Mouse (Mus musculus) gonadal fat pad, adult 2 months (tissue): ENCODE results near the gene Tmem95. TPM values are rescaled to one million over a fixed set of nuclear protein-coding genes. Genes with fewer than 3 reads are reported as not detected.
A peak's percentile ranks its signal among the peaks of the same experiment; 100 is the strongest.
"Not testable (repeated sequence)": the region's sequence is repeated elsewhere in the genome, so short reads cannot be mapped to it uniquely, and the experiment has no call there.

ENCODE experiments used
- DNase-seq: peaks from one replicate; pipeline ENCODE4 v3.0.0-alpha.2; 2012; ENCODE audit warnings: low read depth
- polyA plus RNA-seq: library from polyadenylated mRNA; depleted of rRNA; stranded (reverse); fragments of >200 nt; gene quantifications from 2 replicates; pipeline ENCODE4 v1.2.3, GENCODE M21; 2012; rRNA removed

Gene Tmem95
- polyA plus RNA-seq: not detected in 2 replicates

DNA sequence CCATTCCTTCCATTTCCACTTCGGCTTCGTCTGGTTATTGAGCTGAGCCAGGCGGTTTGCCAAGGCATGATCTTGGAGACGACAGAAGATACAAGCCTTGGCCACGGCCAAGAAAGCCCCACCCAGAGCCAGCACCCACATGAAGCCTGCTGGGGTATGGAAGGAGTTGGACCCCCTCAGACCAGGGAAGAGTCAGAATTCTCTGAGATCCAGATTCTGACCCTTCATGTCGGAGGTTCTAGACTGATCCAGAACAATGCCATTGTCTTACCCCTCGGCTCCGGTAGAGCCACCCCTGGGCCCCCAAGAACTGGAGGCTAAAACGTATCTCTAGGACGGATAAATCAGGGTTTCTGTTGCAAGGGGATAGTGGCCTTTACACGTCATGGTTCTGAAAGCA, at the start of gene Tmem95:
TSS of gene Tmem95 (minus strand) at position 141 of the 400 bp plus-strand sequence.
- DNase-seq: no peak

DNA sequence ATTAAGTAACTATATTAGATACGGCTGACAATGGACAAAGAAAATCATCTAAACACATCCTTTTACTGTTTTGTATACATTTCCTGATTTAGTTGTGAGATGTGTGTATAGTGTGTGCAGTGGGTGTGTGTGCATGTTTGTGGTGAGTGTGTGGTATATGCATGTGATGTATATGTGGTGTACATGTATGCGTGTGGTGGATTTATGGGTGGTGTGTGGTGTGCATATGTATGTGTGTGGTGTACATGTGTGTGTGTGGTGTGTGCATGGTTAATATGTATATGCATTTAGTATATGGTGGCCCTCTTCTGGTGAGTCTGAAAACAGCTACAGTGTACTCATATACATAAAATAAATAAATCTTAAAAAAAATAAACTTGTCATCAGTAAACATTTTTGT, 49.7 kb upstream of the Tmem95 start:
- DNase-seq: no peak

DNA sequence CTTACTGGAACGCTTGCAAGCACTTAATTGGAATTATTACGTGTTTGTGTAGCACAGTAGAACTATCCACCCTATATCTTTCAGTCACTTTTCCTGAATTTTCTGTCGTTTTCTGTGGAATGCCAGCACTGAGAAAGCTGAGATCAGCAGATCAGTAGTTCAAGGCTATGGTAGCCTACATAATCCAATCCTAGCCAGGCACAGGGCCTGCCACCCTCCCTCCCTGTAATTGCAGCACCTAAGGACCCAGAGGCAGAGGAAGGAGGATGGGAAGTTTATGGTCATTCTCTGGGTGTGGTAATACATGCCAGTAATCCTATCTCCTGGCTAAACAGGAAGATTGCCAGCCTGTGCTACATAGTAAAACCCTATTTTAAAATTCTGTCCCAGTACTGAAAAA, 45.0 kb upstream of the Tmem95 start:
- DNase-seq: peak; percentile 63

DNA sequence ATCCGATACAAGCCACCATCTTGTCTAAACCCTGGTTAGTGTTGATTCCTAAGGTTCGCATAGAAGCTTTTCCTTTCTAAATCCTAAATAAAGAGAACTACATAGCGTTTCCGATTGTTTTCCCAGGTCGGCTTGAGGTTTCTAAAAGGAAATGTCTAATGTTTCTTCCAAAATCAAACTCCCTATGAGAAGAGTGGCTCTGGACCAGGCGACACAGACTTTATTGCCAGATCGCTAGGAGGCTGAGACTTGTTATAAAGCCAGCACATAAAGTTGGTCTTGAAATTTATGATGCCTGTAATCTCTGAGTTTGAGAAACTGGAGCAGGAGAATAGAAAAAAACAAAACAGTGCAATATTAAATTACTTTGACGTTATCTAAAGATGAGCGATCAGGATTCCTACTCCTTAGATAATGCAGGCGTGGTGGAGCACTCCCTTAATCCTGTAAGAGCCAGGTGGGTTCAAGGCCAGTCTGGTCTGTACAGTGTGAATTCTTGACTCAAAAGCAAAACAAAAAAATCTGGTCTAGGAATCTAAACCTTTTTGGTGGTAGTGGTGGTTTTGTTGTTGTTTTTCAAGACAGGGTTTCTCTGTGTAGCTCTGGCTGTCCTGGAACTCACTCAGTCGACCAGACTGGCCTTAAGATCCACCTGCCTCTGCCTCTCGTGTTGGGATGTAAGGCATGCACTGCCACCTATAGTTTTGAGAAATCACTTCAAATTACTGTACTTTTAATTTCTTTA, 44.4 kb upstream of the Tmem95 start:
- DNase-seq: peak; percentile 41

DNA sequence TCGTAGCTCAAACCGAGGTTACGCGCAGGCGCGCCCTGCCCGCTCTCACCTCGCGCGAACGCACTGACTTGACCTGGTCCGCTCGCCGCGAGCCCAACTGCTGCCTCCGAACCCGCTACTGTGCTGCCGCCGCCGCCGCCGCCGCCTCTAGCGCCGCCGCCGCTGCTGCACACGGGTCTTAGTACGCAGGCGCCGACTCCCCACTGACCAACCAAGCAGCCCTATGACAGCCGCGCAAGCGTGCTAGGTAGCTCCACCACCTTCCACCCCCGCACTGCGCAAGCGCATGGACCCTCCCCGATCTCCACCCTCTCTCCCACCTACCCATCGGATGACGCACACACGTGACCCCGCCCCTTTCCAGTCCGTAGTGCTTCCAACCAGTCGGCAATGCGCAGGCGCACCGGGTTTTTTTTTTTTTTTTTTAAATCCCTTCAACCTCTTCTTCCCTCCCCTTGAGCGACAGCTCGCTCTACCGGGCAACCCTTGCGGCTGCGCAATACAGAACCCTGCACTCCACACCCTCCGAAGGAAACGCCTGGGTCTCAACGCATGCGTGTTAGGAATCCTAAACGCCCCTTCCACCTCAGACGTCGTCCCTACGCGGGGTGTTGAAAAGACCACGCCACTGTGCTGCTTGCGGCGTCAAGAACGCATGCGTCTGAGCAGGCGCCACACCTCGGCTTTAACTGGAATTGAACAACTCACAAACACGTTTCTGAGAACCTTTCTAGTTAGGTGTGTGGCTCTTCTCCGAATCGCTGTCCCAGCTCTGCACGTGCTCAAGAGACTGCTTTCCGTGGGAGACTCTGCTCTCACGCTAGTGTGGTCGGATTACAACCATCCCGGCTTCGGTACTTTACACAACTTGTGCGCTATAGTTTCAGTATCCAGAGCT, 43.5 kb upstream of the Tmem95 start, which contains the start of gene Eif5a:
TSS of gene Eif5a (minus strand) at position 845 of the 898 bp plus-strand sequence.
- peak; percentile 96 for DNase-seq

DNA sequence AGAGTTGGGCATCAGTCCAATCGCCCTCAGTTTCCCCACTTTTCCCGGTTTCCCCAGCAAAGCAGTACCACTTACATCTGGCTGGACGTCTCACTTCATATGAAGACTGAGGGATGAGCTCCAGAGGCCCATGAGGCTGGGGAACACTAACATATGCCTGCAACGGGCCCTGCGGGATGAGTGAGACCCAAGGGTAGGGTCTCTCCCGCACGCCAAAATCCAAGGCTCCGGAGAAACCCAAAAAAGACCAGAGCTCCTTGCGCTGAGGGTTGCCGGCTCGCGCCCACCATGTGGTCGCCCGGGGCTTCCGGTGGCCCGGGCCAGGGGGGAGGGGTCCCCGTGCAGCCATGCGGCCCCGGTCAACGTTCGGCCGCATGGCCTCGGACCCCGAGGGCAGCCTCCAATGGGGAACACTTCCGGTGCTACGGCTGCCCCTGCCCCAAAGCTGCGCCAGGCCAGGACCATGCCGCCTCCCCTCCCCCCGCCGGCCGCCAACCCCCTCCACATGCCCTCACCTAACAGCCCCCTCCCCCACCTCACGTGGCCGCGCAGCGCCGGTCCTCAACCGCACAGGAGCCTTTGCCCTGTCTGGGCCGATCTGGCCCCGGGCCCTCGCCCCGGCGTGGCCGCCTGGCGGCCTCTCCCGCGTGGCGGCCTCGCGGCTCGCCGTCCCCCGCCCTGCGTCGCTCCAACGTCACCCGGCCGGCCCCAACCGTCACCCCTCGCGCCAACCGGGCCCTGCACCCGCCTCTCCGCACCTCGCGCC, 42.6 kb upstream of the Tmem95 start:
- no peak for DNase-seq

DNA sequence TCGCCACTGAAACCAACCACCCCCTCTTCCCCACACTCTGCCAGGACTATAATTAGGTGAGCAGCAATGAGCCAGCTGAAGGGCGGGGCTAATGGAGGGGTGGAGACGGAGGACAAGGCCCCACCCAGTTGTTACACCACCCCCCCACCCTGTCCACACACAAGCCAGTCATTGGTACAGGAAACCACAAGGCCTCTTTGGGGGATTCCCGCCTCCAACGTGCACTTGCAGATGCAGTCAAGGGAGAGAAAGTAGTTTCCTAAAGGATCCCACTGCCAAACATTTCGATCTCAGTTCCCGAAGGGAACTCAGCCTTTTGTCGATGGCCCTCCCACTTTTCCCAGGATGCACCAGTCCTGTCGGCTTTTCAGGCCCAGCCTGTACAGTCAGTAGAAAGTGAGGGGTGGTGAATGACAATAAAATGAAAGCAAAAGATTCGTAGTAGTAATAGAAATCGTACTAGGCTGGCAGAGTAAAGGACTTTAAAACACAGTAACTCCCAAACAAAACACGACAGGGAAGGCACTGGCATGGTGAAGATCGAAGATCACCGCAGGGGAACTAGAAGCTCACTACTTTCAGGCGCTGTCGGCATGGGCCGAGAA, 41.9 kb upstream of the Tmem95 start:
- DNase-seq: peak; percentile 69

DNA sequence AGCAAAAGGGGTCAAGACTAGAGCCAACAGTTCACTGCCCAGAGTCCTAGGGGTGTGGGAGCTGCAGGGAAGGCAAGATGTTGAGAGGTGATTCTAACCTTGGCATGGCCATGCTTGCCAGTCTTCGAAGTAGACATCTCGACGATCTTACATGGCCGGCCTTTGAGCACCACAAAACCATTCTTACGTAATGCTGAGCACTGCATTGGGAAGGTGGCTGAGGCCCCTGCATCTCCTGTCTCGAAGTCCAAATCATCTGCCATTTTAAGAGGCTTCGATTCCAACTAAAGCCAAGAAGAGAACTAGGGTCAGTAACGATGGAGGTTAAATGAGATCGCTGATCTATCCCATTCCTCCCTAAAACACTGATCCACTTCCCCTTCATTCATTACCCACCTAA, 41.2 kb upstream of the Tmem95 start:
- no peak for DNase-seq

DNA sequence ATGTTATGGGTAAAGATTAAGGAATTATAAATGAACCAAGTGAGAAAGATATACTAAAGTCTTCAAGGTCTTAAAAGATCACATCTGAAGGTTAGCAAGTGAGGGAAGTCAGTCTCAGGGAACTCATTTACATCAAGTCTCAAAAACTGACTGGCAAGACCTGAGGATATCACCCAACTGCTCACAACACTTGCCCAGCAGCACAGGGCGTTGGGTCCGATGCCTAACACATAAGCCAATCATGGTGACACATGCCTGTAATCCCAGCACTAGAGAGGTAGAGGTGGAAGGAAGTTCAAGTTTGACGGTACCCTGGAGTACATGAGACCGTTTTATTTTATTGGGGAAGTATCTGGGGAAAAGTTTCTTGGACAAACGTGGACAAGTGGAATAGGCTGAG, 40.3 kb upstream of the Tmem95 start:
- DNase-seq: no peak

DNA sequence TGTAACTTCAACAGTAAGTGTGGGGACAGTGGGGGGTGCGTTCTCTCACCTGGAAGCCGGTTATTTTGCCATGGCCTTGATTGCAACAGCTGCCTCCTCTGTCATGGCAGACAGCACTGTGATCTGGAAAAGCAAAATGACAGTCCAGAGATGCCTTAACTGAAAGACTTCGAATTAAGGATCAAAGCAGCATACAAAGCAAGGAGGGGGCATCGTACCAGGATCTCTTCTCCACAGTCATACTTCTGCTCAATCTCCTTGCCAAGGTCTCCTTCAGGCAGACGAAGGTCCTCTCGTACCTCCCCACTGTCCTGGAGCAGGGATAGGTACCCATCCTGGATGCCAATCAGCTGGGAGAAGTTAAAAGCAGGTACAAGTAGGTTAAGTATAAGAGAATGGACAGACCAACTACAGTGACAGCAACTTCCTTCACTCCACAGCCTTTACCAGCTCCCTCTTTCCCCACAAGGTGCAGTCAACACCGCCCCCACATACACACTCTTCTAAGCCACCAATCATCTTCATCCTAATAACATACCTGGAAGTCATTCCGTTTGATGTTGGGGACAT, 39.6 kb upstream of the Tmem95 start:
- no peak for DNase-seq

DNA sequence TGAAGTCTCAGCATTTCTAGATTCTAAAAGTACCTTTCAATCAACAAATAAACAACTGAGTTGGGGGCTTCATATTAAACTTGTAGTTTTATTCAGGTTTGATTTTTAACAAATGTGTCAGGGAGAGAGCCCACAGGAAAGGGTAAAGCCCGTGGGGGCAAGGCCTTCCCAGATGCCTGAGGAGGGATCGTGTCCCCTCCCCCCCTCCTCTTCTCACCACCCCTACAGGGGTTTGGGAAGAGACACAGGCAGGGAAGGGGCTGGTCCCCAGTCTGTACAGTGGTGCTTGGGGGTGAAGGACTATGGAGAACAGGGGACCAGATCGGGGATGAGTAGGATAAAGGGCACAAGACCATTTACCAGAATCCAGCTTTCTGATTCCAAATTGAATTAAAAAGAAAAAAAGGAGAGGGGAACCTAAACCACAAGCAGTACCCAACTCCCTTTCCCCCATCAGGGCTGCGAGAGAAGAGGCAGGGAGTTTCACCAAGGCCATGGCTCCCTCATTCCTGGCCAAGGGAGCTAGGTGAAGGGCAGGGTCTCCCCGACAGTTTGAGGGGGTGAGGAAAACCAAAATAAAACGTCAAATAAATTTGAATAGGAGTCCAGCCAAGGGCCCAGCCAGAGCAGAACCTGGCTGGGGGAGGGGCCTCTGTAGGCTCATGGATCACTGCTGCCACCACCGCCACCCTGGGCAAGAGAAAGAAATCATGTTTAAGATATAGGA, 39.0 kb upstream of the Tmem95 start:
- DNase-seq: not testable (repeated sequence)

DNA sequence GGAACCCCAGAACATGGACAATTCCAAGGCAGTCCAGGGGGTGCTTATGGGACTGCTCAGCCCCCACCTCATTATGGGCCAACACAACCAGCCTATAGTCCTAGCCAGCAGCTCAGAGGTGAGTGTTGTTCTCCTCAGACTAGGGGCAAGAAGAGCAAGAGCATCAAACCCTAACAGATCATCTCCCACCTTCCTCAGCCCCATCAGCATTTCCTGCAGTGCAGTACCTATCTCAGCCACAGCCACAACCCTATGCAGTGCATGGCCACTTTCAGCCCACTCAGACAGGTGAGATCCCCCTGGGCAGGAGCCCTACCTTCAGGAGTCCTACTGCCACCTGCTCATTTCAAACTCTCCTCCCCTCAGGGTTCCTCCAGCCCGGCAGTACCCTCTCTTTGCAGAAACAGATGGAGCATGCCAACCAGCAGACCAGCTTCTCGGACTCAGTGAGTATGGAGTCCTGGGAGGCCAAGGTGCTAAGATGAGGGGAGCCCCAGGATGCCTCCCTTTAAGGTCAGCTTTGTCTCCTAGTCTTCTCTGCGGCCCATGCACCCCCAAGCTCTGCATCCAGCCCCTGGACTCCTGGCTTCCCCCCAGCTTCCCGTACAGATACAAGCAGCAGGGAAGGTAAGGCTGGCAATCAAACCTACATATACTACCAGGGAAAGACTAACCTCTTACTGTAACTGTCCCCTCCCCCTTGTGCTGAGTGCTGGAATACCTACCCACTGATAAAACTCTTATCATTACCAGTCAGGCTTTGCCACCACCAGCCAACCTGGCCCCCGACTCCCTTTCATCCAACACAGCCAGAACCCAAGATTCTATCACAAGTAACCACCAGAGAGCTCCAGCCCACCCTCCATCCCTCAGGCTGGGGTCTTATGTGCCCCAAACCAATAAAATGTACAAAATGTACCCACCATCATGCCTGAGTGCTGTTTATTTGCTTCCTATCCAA, 38.1 kb upstream of the Tmem95 start:
- DNase-seq: no peak

DNA sequence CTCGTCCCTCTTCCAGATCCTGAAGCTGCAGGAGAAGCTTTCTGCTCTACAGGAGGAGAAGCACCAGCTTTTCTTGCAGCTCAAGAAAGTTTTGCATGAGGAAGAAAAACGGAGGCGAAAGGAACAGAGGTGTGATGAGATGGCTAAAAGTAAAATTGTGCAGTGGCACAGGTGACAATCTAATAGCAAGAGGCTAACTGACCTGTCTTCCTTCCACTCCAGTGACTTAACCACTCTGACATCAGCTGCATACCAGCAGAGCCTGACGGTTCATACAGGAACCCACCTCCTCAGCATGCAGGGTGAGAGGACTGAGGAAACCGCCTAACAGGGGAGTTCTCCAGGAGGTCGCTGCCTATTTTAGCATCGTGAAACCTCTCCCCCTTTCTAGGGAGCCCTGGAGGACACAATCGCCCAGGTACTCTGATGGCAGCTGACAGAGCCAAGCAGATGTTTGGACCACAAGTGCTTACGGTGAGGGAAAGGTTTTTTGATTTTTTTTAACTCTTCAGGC, 37.2 kb upstream of the Tmem95 start:
- DNase-seq: no peak

DNA sequence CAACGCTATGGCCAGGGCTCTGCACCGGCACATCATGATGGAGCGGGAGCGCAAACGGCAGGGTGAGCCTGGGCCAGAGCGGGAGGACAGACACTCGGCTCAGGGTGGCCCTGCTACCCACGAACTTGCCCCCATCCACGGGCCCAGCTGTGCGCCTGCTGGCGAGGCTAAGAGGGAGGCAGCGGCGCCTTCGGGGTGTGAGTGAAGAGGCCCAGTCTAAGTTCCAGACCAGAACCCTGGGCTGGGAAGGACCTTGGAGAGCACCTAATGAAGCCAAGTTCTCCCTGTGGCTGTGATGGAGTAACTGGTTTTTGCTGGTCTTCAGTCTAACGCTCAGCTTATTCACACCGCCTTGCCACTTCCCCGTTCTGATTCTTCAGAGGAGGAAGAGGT, 36.5 kb upstream of the Tmem95 start:
- DNase-seq: no peak

DNA sequence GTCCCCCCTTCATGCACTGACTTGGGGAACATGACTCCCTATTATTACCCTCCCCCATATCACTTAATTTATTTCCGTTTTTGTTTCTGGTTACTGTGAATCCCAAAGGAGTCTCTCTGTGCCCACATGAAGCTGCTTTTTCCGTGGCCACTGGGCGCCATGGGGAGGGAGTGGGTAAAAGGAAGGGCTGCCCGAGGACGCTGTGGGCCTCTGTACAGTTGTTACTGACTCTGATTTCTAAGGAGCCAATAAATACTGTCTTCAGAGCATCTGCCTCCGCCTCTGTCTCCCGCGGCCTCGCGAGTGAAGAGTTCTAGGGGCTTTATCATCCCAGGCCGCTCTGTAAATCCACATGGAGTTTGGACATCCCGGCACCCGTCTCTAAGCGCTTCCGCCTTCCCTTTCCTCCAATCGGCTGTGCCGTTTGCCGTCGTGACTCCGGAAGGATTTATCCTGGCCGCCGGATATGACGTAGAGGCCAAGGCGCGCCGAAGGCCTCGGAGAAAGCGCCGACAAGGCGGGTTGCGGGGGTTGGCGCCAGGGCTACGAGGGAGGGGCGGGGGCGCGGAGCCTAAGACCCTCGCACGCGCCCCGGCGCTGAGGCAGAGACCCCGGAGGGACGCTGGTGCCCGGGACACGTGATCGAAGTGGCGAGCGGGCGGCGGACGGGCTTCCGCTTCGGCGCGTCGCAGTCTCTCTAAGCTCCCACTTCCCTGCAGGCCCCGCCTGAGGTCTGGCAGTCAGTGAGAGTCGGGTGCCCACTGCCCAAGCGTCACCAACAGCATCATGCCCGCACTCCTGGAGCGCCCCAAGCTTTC, 35.9 kb upstream of the Tmem95 start, which contains the start of gene Gps2:
TSS of gene Gps2 (plus strand) at position 335 of the 818 bp plus-strand sequence.
- no peak for DNase-seq

DNA sequence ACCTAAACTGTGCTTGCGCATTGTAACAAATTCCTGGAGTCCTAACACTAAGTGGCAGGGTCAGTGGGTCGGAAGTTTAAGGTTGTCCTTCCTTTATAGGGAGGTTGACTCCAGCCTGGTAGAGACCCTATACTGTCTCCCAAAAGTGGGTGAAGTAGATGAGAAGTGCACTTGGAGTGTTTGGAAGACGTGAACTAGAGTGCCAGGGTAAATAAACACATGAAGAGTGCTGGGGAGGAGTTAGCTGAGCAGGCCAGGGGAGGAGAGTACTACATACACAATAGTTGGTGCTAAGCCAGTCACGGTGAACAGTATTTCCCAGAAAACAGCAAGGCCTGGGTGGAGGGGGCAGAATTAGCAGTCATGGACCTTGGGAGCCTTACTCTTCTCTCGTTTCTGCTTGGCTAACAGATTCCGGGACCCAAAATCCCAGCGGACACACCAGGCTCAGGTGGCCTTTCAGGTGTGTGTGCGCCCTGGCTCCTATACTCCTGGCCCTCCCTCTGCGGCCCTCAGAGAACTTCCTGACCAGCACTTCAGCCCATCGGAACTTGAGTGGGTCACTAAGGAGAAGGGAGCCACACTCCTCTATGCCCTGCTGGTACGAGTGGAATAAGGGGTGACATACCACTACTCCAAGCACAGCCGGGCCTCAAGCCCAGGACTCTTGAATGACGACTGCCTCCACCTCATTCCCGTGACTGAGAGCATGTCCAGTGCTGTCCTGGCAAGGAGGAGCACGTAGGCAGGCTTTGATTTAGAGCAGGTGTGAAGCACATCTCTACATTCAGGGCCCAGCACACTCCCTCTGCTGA, 35.1 kb upstream of the Tmem95 start:
- DNase-seq: no peak

DNA sequence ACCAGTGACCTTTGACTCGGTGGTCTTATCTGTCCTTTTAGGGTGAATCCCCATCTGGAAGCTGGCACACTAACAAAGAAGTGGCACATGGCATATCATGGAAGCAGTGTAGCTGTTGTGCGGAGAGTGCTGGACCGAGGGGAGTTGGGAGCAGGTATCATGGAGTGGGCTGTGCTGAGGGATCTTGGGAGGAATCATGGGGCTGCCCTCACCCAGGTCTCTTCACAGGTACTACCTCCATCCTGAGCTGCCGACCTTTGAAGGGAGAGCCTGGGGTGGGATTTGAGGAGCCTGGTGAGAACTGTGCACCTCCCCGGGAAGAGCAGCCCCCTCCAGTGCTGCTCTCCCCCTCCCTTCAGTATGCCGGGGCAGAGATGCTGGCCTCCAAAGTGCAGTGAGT, 33.9 kb upstream of the Tmem95 start:
- DNase-seq: no peak
